Mouse (Mus musculus) cerebellum, adult (tissue): ENCODE data around the gene Epb41l4b.

ENCODE experiments used
- ATAC-seq: cut with Nextera tagmentation; 2 replicates; pipeline ENCODE4 v1.9.2; 2017; ENCODE audit warnings: mild to moderate bottlenecking, moderate library complexity, mixed read lengths; ENCODE audit not compliant: insufficient number of reproducible peaks, low FRiP score, low TSS enrichment

Epb41l4b gene

DNA sequence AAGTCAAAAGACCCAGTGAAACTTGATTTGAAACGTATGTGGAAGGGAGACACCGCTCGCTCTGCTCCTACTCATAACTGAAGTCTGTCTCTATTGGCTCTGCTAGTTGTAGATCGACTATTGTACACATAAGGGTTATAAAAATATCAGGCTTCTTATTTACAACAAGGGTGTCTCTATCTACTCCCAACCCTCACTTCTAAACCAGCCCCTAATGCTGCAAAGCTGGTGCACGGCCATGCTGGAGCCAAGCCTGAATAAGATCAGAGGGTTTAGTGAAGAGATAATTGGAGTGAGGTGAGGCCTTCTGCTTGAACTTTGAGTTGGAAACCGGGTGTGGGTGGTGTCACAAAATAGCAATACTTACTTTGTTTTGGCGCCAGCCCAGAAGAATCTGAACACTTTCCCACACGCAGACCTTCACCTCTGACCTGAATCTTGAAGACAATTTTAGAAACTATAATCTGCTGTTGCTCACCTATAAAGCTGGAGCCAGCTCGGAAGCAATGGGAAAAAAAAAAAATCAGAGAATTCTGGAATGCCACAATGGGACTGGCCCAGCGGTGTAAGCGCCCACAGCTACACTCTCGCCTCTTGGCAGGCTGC is 181.8 kb downstream of the Epb41l4b start:
- ATAC-seq = no peak

DNA sequence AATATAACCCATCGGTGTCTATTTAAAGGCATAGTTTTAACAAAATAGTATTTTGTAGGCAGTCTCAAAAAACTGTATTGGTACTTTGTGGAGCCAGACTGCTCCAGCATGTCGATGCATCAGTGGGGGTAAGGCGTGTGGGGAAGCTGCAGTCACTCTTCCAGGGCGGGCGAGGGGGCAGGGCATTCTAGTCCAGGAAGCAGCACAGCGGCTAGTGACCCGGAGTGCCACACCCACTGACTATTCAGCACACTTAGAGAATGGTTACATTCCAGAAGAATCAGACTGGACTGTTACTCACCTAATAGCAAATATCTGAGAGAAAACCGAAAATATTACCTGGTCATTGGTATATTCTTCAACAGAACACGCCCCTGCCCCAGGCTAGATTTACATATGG is 185.7 kb downstream of the Epb41l4b start:
- no peak for ATAC-seq

DNA sequence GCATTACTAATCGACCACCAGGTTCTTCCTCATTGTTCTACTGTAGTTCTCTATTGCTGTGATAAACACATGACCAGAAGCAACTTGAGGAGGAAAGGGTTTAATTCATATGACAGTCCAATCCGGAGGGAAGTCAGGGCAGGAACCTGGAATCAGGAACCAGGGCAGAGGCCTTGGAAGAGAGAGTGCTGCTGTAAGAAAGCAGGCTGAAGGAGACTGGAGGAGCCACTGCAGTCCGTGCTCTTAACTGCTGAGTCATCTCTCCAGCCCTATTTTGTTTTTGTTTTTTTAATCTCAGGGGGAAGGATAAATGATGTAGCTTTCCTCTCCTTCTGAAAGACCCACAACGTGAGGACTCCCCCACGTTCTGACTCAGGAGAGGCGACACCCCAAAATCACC is 190.0 kb downstream of the Epb41l4b start:
- ATAC-seq = no peak

DNA sequence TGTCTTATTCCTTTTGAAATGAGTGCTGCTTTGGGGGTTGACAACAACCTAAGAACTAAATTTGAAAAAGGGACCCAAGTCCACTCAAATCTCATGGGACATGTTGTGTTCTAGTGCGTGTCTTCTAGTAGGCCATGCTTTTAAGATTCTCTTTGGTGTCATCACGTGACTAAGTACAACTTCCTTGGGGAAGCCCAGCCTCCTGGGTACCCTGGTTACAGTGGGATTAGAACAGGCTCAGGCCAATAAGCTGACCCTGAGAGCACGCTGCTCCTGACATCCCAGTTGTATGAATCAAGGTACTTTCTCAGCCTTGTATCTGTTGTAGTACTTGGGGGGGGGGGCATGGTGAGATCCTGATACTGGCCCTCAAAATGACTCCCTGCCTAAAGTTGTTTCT is 191.5 kb downstream of the Epb41l4b start:
- no peak for ATAC-seq

DNA sequence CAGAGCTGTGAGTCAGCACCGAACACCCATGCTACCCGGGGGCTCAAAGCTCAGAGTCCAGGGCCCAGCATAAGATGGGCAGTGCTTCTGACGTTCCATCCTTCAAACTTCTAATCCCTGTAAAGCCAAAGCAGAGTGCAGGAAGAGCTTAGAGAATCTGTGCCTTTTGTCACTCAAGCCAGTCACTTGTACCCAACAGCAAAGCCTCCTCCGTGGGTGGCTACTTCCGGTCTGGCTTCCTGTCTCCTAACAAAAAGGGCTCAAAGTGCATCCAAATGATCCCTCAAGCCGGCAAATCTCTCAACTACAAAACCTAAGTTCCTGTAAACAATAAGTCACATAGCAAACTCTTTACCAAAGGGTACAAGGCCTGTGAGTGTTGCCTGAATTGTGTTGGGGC is 193.7 kb downstream of the Epb41l4b start:
- no peak for ATAC-seq

DNA sequence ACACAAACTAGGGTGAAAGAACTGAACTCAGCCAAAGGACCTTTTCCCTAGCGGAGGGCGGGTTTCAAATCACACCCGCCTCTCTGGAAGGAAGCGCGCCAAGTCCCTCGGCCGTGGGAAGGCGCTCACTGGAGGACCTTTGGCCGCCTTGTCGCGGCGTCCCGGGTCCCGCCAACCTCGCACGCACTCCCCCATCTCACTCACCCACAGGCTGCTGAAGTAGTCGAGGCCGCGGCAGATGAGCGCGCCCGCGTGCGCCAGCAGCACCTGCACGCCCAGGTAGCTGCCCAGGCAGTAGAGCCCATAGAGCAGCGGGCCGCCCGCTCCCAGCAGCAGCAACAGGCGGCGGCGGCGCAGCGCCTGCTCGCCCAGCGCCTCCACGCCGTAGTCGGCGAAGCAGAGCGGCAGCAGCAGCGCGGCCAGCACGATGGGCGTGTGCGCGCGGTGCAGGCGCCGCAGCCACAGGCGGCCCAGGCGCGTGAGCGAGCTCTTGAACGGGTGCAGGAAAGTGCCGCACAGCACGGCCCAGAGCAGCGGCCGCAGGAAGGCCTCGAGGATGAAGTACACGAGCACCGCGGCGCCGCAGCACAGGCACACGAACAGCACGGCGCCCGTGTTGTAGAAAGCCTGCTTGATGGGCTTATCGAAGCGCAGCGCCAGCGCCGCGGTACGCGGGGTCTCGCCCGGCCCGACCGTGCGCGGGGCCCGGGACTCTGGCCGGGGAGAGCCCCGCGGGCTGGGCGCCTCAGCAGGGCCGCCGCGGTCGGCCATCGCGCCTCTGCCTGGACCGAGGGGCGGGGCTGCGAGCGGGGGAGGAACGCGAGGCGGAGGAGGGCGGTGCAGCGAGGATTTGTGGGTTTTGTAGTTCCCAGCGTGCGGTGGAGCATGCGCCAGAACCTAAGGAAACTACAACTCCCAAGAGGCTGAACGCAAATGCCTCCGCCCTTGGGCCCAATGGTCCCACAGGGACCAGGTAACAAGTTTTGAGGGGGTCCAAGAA is 196.3 kb downstream of the Epb41l4b start, which contains the start of gene Tmem245:
Gene Tmem245, minus strand, starts transcription at position 797 of the 1,000 bp plus-strand sequence.
- ATAC-seq = peak; percentile 94

DNA sequence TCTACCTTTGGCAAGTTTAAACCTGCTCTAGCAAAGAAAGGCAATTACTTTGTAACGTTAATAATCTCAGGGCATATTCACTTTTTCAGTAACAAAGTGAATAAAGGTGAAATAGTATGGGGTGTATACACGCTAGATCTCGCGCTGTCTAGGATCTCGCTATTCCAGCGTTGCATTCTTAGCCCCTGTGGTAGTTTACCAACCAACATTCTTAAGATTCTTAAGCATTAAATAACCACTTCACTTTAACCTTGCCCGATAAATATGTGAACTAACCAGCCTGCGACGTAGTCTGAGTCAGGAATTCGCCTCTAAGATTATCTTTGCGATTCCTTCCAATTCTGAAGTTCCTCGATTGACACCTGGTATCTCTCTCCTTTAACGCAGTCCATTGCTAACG is 197.1 kb downstream of the Epb41l4b start:
- ATAC-seq = no peak

DNA sequence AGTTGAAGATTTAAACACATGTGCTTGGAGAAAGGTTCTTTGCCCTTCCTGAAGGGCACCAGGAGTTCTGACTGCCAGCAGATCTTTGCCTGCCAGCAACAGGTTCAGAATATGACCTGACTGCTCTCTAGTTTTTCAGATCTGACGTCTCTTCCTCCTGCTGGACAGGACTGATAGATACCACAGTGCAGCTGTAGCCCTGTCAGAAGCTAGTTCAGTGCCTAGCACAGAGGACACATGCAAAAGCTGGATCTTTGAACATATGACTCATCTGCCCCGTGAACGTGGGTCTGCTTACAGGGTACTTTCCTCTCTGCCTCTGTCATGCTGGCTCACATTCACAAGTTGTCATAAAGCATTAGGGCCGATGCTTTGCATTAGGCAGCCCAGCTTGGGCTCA is 199.0 kb downstream of the Epb41l4b start:
- ATAC-seq = no peak

DNA sequence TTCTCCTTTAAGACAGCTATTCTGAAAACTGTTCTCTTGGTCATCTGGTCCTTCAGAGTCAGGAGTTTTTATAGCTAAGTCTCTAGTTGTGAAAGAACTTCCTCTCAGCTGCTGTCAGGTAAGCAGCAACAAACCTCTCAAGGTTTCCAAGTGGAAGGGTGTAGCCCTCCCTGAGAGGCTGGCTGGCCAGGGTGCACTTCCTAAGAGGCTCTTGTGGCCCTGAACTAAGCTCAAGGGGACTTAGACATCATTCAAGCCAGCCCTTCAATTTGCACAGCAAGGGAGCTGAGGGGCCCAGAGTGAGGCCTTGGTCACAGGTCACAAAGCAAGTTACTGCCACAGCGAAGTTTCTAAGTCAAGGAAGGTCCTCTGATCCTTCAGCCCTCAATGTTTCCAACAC is 200.0 kb downstream of the Epb41l4b start:
- no peak for ATAC-seq

DNA sequence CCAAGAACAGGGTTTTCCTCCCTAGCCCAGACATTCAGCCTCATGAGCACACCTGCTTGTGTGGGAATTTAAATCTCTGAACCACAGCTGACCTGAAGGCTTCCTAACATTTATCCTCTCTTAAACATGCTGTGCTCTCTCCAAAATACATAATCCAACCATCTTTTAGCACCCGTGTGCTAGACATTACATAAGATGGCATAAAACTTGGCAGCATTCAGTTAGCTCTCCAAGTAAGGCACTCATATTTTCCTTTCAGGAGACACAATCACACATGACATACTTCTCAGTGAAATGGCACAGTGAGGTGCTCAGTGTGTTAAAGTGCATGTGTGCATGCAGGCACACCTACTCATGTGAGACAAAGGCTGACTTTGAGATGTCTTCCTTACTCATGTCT is 200.7 kb downstream of the Epb41l4b start:
- no peak for ATAC-seq
